Mouse (Mus musculus): ENCODE measurements at regions not wholly inside any gene's neighbourhood (a gene's known extent, or its start where the extent isn't known, plus 50 kb on each side); places are given as distances from the start of the nearest gene placed in this dataset.
A peak's percentile ranks its signal among the peaks of the same experiment; 100 is the strongest.

DNA sequence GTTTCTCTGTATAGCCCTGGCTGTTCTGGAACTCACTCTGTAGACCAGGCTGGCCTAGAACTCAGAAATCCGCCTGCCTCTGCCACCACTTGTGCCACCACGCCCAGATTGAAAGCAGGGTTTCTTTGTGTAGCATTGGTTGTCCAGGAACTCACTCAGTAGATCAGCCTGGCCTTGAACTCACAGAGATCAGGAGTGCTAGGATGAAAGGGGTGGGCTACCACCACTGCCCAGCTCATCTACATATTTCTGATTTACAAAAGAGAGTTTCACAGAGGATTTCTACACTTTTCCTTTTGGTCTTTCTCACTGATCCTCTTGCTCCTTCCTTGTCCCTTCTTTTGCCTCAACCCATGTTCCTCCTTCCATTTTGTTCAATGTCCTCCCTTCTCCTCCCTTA lies 53.1 kb upstream of the Lbx1 start:
- Histone ChIP-seq H3K27ac (no peak overlapping the region), H3K36me3 (ENCODE audit: control insufficient read depth, insufficient read depth, low read length) (no peaks in the 10 kb centered on the region), H3K4me3 (no peak overlapping the region), H3K27me3 (ENCODE audit: control insufficient read depth, insufficient read depth, low read length) (no peaks in the 10 kb centered on the region), H3K9ac (ENCODE audit: low read depth, low read length) (no peak overlapping the region), H3K4me1 (ENCODE audit: control insufficient read depth, insufficient read depth, low read length) (no peaks in the 10 kb centered on the region), H3K79me2 (replicated peaks; ENCODE audit: control insufficient read depth, insufficient read depth, low read length) (no peaks in the 10 kb centered on the region)
- DNase-seq, result no peak
- WGBS, result 68% methylated on average over 2 of the region's 2 CpGs
- no peak for TF ChIP-seq POLR2A (IDR thresholded peaks at IDR 0.05; ENCODE audit: insufficient read depth, low read depth, low read length)
- TF ChIP-seq CTCF (IDR thresholded peaks at IDR 0.05), result no peak
- no peak for TF ChIP-seq EP300 (IDR thresholded peaks at IDR 0.05; ENCODE audit: insufficient read depth, low read depth, low read length)
- intact Hi-C loops (cut with DNase I), result no loop called here

DNA sequence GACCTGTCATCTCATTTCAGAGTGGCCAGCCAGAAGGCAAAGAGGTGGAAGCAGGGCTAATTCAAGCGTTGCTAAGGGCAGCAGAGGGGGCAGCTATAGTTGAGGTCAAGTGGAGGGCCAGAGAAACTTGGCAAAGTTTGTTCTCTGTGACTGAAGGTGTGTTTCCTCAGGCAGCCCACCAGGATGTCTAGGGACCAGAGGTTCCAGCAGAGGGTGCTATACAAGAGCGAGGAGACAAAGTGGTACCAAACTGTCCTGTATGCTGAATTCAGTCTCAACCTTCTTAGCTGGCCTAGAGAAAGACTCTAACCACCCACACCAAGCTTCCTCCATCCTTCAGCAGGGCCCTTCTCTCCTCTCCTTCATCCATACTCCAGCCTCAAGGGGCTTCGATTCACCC lies 62.2 kb upstream of the Lbx1 start:
- Histone ChIP-seq H3K79me2 (replicated peaks; ENCODE audit: control insufficient read depth, insufficient read depth, low read length) (no peaks in the 10 kb centered on the region), H3K27ac (no peak overlapping the region), H3K4me1 (ENCODE audit: control insufficient read depth, insufficient read depth, low read length) (peaks cover 5% of the 10 kb centered on the region), H3K9ac (ENCODE audit: low read depth, low read length) (no peak overlapping the region), H3K4me3 (no peak overlapping the region), H3K27me3 (ENCODE audit: control insufficient read depth, insufficient read depth, low read length) (no peaks in the 10 kb centered on the region; the same call in 1 of the 2 replicates), H3K36me3 (ENCODE audit: control insufficient read depth, insufficient read depth, low read length) (no peaks in the 10 kb centered on the region)
- 46% methylated on average over 3 of the region's 3 CpGs for WGBS
- DNase-seq, result no peak
- intact Hi-C loops (cut with DNase I), result no loop called here
- TF ChIP-seq EP300 (IDR thresholded peaks at IDR 0.05; ENCODE audit: insufficient read depth, low read depth, low read length), result no peak
- peak; percentile 60 for TF ChIP-seq CTCF (IDR thresholded peaks at IDR 0.05)

DNA sequence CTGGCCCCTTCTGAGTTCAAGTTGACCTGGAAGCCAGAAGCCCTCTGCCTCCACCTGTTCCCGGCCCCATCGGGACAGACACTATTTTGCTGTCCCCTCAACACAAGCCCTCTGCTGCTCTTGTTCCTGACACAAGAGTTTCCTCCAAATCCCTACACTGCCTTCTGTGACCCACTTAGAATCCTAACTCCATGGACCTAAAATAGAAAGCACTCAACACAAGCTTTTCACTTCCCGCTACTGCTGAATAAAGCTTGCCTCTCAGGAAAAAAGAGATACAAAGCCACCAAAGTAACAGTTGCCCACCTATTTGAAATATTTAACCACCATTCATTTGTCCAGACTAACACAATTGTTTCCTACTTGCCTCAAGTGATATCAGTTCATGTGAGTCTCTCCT lies 63.7 kb upstream of the Lbx1 start:
- Histone ChIP-seq H3K36me3 (ENCODE audit: control insufficient read depth, insufficient read depth, low read length) (no peaks in the 10 kb centered on the region), H3K27me3 (ENCODE audit: control insufficient read depth, insufficient read depth, low read length) (no peaks in the 10 kb centered on the region; the same call in 1 of the 2 replicates), H3K4me1 (ENCODE audit: control insufficient read depth, insufficient read depth, low read length) (peaks cover 5% of the 10 kb centered on the region), H3K79me2 (replicated peaks; ENCODE audit: control insufficient read depth, insufficient read depth, low read length) (no peaks in the 10 kb centered on the region), H3K9ac (ENCODE audit: low read depth, low read length) (no peak overlapping the region), H3K27ac (no peak overlapping the region), H3K4me3 (no peak overlapping the region)
- WGBS, result 64% methylated on average over 3 of the region's 3 CpGs
- intact Hi-C loops (cut with DNase I), result no loop called here
- no peak for DNase-seq
- TF ChIP-seq EP300 (IDR thresholded peaks at IDR 0.05; ENCODE audit: insufficient read depth, low read depth, low read length), result no peak
- no peak for TF ChIP-seq POLR2A (IDR thresholded peaks at IDR 0.05; ENCODE audit: insufficient read depth, low read depth, low read length)
- TF ChIP-seq CTCF (IDR thresholded peaks at IDR 0.05), result no peak

DNA sequence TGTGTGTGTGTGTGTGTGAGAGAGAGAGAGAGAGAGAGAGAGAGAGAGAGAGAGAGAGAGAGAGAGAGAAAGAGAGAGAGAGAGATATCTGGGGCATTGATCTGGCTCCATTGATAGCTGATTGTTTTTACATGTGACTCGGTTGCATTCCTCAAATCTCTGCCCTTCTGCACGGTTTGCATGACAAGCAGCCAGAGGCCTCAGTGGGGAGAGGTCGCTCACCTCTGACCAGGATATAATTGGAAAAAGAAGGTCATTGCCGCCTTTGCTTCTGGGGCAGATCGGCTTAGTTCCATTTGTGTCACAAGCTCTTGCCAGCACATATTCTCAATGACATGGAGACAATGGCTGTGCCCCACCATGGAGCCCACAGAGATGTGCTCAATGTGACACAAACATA lies 63.8 kb upstream of the Btrc start:
- intact Hi-C loops (cut with DNase I), result loop anchor here (2.0 to 5.0 kb wide), 3 partner anchors 79 to 248 kb away; no protein-coding TSS in a partner anchor
- TF ChIP-seq POLR2A (IDR thresholded peaks at IDR 0.05; ENCODE audit: insufficient read depth, low read depth, low read length) (no peak), CTCF (IDR thresholded peaks at IDR 0.05) (no peak), EP300 (IDR thresholded peaks at IDR 0.05; ENCODE audit: insufficient read depth, low read depth, low read length) (no peak)
- Histone ChIP-seq H3K9ac (ENCODE audit: low read depth, low read length) (no peak overlapping the region), H3K27me3 (ENCODE audit: control insufficient read depth, insufficient read depth, low read length) (no peaks in the 10 kb centered on the region; the same call in 1 of the 2 replicates), H3K4me3 (no peak overlapping the region), H3K4me1 (ENCODE audit: control insufficient read depth, insufficient read depth, low read length) (peaks cover 5% of the 10 kb centered on the region), H3K27ac (no peak overlapping the region), H3K36me3 (ENCODE audit: control insufficient read depth, insufficient read depth, low read length) (no peaks in the 10 kb centered on the region), H3K79me2 (replicated peaks; ENCODE audit: control insufficient read depth, insufficient read depth, low read length) (no peaks in the 10 kb centered on the region)
- no peak for DNase-seq
- WGBS, result 32% methylated on average over 5 of the region's 5 CpGs

DNA sequence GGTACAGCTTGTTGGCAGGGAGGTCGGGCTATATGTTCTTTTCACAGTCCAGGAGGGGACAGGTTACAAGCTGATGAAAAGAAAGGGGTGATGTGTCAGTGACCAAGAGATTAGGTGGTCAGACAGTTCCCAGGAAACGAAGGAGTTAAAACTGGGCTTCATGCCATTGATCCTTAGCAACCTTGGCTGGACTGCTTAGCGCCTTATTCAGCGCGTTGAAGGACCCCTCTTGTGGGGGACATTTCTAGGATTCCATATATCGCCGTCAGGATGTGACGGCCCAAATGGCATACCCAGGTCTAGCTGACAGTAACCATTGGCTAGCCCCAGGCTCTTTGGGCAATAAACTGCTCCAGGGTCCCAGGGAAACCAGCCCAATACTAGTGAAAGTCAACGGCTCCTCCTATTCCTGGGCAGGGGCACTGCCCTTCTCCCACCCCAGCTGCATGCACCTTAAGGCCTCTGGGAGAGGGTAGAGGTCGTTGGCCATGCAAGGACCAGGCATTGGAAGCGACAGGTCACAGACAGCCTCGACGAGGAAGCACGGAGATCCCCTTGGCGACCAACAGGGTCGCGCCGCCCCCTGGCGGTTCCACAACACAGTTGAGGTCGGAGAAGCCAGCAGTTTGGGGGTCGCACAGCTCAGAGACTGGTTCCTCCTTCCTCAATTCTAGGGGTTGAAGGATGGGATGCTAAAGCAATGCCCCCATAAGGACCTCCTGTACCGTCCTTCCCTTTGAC lies 62.7 kb upstream of the Btrc start:
- intact Hi-C loops (cut with DNase I), result loop anchor here (2.0 to 5.0 kb wide), 3 partner anchors 80 to 246 kb away; no protein-coding TSS in a partner anchor
- peak overlapping the region; percentile 66 for H3K4me3 ChIP-seq
- H3K36me3 ChIP-seq (ENCODE audit: control insufficient read depth, insufficient read depth, low read length), result no peaks in the 10 kb centered on the region
- DNase-seq, result peak; percentile 37 to 64
- no peaks in the 10 kb centered on the region for H3K79me2 ChIP-seq (replicated peaks; ENCODE audit: control insufficient read depth, insufficient read depth, low read length)
- 8% methylated on average over 22 of the region's 22 CpGs for WGBS
- H3K27me3 ChIP-seq (ENCODE audit: control insufficient read depth, insufficient read depth, low read length), result no peaks in the 10 kb centered on the region; the same call in 1 of the 2 replicates
- H3K9ac ChIP-seq (ENCODE audit: low read depth, low read length), result peak overlapping the region; percentile 39
- H3K27ac ChIP-seq, result no peak overlapping the region
- H3K4me1 ChIP-seq (ENCODE audit: control insufficient read depth, insufficient read depth, low read length), result peaks cover 5% of the 10 kb centered on the region
- TF ChIP-seq CTCF (IDR thresholded peaks at IDR 0.05), result peak; percentile 80
- TF ChIP-seq EP300 (IDR thresholded peaks at IDR 0.05; ENCODE audit: insufficient read depth, low read depth, low read length), result no peak
- no peak for TF ChIP-seq POLR2A (IDR thresholded peaks at IDR 0.05; ENCODE audit: insufficient read depth, low read depth, low read length)

DNA sequence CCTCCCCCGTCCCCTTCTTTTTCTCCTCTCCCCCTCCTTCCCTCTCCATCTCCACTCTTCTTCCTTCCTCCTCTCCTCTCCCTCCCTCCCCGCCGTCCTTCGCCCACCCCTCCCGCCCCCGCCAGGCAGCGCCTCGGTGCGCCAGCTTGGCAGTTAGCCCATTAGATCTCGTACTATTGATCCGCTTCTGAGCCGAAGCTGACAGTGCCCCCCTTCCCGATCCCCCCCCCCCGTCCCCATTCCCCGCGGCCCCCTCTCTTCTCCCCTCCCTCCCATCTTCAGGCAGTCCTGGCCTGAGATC lies 62.2 kb upstream of the Btrc start:
- Histone ChIP-seq H3K4me1 (ENCODE audit: control insufficient read depth, insufficient read depth, low read length) (peaks cover 5% of the 10 kb centered on the region), H3K4me3 (peak overlapping the region; percentile 66), H3K27ac (peak overlapping the region; percentile 75; the same call in 1 of the 2 replicates), H3K79me2 (replicated peaks; ENCODE audit: control insufficient read depth, insufficient read depth, low read length) (no peaks in the 10 kb centered on the region), H3K36me3 (ENCODE audit: control insufficient read depth, insufficient read depth, low read length) (no peaks in the 10 kb centered on the region), H3K9ac (ENCODE audit: low read depth, low read length) (peak overlapping the region; percentile 66), H3K27me3 (ENCODE audit: control insufficient read depth, insufficient read depth, low read length) (no peaks in the 10 kb centered on the region; the same call in 1 of the 2 replicates)
- TF ChIP-seq POLR2A (IDR thresholded peaks at IDR 0.05; ENCODE audit: insufficient read depth, low read depth, low read length) (no peak), CTCF (IDR thresholded peaks at IDR 0.05) (no peak), EP300 (IDR thresholded peaks at IDR 0.05; ENCODE audit: insufficient read depth, low read depth, low read length) (no peak)
- intact Hi-C loops (cut with DNase I), result loop anchor here (2.0 to 5.0 kb wide), 3 partner anchors 81 to 246 kb away; no protein-coding TSS in a partner anchor
- no peak for DNase-seq
- 7% methylated on average over 12 of the region's 16 CpGs for WGBS

All from heart, adult 2 months (tissue).